Mouse (Mus musculus) embryo, embryonic 11.5 days (tissue): Measurements from ENCODE around the gene Larp1b.

Experiments
- DNase-seq: peaks from one replicate; pipeline ENCODE4 v3.0.0-alpha.2; 2012; ENCODE audit warnings: low read depth, low spot score

The Larp1b gene

GRCm38 (mm10) chr3:41020687-41021086, 71.1 kb downstream of the Larp1b start:
- no peak for DNase-seq

GRCm38 (mm10) chr3:41021980-41022379, 72.4 kb downstream of the Larp1b start:
- DNase-seq = no peak

- DNase-seq = no peak
Observed at GRCm38 (mm10) chr3:41030705-41031104, 81.1 kb downstream of the Larp1b start.

- DNase-seq = no peak
Observed at GRCm38 (mm10) chr3:41031286-41032210, 81.9 kb downstream of the Larp1b start.

GRCm38 (mm10) chr3:41038297-41038916, 88.8 kb downstream of the Larp1b start:
- DNase-seq = no peak

GRCm38 (mm10) chr3:41041241-41041640, 91.6 kb downstream of the Larp1b start:
- no peak for DNase-seq

DNA sequence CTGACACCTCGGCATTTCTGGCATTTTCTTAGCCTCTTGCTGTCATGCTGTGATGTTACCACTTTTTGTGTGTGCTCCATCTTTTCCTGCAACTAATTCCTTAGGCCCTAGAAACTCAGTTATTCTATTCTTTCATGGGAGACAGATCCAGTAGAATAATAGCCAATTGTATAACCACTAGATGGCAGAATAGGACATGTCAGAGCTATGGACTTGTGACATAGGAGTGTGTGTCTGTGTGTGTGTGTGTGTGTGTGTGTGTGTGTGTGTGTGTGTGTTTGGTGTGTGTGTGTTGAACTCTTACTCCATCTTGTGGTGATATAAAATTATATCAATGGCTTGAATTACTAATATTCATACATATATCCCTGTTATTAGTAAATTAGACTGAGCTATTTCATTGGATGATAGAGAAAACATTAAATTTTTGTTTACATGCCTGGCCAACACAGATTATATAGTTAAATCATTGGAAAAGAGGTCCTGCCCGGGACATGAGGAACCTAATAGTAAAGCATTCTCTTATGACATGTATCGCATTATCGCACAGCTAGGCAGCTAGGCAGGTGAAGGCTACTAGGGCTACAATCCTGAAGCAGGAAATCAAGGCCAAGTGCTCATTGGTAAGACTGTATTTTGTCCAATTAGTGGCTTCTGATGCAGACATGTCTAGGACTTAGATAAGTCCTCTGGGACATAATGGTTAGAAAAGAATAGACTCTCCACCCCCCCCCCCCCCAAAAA, 92.7 kb downstream of the Larp1b start:
- peak; percentile 14 for DNase-seq

DNA sequence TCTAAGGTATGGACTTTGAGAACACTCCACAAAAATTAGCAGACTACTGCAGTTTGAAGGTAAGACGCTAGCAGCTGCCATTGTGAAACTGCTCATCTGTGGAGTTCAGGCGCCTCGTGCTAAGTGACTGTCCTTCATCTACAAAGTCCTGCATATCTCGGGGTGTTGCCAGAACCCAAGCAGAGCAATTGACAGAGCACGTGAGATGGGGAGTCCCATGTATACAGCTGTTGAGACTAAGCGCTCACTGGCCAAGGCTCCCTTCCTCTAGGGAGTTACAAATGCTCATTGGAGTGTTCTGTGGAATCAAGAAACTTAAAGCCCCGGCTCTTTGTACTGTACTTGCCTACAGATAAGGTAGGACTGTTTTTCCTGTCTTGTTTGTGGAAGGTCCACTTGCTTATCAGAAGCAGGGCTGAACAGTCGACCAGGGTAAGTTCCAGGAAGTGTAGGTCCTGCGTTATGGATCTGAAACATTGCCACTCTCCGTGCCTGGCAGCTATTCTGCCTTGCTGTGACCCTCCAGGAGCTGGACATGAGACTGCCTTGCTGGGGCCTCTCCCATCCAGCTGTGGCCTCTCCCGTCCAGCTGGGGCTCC, 94.2 kb downstream of the Larp1b start:
- DNase-seq = no peak

GRCm38 (mm10) chr3:41047838-41048237, 98.2 kb downstream of the Larp1b start:
- no peak for DNase-seq

DNA sequence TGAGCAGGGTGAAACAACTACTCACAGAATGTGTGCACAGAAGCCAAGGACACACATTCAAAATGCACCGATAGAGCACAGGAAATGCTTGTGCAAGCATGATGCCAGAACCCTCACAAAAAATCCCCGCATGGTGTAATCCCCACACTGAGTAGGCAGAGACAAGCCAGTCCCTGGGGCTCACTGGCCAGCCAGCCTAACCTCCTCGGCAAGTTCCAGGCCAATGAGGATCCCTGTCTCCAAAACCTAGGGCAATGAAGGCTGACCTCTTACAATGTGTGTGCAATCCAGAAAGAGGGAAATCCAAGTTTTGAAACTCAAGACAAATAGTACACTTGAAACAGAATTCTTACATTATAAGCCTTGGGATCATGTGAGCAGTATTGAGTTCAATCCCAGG, 103.7 kb downstream of the Larp1b start:
- DNase-seq = no peak

DNA sequence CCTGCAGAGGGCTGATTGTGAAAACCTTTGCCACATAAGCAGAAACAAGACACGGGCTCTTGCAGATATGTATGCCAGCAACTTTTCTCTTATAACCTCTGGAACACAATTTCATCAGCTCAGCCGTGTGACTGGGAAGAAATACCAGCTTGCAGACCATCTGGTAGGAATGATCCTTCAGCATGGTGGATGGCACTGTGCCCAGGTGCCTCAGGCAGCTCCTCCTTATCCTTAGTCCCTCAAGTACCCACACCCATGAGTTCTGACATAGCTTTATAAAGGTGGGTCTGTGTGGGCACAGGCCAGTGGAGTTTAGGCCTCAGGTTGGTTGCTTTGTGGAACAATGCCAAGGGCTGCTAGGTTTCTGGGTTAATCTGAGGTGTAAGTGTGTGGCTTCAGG, 108.8 kb downstream of the Larp1b start:
- no peak for DNase-seq

DNA sequence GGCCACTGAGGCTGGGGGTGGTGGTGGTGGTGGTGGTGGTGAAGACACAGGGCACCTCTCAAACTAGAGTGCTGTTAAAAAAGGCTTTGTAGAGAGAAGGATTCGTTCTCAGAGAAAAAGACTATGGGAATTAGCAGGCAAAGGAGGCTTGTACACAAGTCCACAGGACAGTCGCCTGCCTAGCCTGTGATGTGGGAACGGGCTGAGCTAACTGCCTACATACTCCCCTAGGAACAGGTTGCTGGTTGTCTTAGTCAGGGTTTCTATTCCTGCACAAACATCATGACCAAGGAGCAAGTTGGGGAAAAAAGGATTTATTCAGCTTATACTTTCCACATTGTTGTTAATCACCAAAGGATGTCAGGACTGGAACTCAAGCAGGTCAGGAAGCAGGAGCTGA, 109.6 kb downstream of the Larp1b start:
- no peak for DNase-seq

GRCm38 (mm10) chr3:41061831-41062565, 112.4 kb downstream of the Larp1b start:
- DNase-seq = no peak

- no peak for DNase-seq
Observed at GRCm38 (mm10) chr3:41062758-41063157, 113.1 kb downstream of the Larp1b start.

DNA sequence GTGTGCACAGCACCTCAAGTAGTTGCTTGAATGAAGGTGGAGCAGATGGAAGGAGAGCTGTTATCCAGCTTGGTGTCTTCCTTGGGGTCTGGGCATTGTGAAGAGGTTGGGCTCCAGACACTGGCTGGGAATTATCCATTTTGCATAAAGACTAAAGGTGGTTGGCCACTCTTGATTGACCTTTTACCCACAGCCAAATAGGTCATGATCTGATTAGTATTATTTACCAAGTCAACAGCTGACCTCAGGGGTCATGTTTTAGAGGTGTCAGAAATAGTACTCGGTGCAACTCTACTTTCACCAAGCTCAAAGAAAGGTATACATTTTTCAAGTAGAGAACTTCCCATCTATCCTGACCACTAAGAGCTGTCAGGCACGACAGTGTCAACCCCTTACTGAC, 115.7 kb downstream of the Larp1b start:
- DNase-seq = no peak

- no peak for DNase-seq
Observed at GRCm38 (mm10) chr3:41070519-41070918, 120.9 kb downstream of the Larp1b start.

GRCm38 (mm10) chr3:41075376-41075775, 125.7 kb downstream of the Larp1b start:
- no peak for DNase-seq

DNA sequence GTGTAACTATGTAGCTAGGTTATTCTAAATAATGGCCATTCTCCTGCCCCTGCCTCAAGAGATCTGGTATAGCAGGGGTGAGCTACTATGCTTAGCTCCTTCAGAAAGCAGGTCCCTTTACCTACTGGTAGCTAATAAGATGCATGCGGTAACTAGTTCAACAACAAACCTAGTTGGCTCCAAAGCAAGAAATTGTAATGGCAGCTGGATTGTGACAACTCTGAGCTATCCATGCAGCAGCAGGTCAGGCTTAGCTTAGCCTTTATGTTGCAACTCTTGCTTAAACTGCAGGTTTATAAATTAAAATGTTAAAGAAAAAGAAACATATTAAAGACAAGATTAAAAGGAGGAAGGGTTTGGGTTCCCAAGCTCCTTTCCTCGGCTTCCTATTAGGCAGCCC, 129.0 kb downstream of the Larp1b start:
- DNase-seq = no peak

- DNase-seq = no peak
Observed at GRCm38 (mm10) chr3:41080724-41081123, 131.1 kb downstream of the Larp1b start.

- no peak for DNase-seq
Observed at GRCm38 (mm10) chr3:41081474-41082301, 132.1 kb downstream of the Larp1b start.
